Mouse (Mus musculus): ENCODE measurements around the gene Abcc9. TPM values are rescaled to one million over a fixed set of nuclear protein-coding genes. Genes with fewer than 3 reads are reported as not detected.

Gene Abcc9
- total and polyA plus RNA-seq, 2 experiments from 2014 or later, result 2.3 to 9.7 TPM

DNA sequence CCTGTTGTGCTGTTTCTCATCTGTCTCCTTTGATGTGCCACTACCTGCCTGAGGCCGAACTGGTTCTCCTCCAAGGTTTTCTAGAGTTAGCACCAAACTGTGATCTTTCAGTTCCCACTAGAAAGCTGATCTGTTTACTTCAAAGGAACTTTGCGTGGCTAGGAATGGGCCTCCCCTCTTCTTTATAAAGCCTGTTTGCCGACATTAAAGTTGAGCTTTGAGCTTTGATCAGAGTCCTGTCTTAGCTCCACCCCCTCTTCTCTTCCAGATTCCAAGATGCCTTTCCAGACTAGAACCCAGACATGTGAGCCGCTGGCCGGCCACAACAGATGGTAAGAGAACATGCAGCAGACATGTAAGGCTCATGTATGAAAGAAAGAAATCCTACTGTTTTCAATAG is 47.6 kb downstream of the Abcc9 start:
- Histone ChIP-seq H3K27me3 (ENCODE audit: insufficient read depth, low read length) (no peaks in the 10 kb centered on the region), H3K4me3 (ENCODE audit: low read depth, low read length) (no peak overlapping the region), H3K36me3 (ENCODE audit: insufficient read depth, low read length) (no peaks in the 10 kb centered on the region), H3K4me1 (ENCODE audit: insufficient read depth, low read length) (no peaks in the 10 kb centered on the region), H3K4me2 (ENCODE audit: low read depth, low read length, poor library complexity, severe bottlenecking) (no peak overlapping the region), H3K27ac (ENCODE audit: low read depth, low read length) (no peak overlapping the region), H3K9me3 (ENCODE audit: low read length) (no peaks in the 10 kb centered on the region), H3K9ac (replicated peaks; ENCODE audit: low read length, poor library complexity, severe bottlenecking) (no peak overlapping the region)
- WGBS, result 41% methylated on average over 5 of the region's 5 CpGs
- DNase-seq (ENCODE audit: low spot score), result no peak
- TF ChIP-seq CTCF (IDR thresholded peaks at IDR 0.05), result no peak
- ATAC-seq (ENCODE audit: low FRiP score), result no peak

DNA sequence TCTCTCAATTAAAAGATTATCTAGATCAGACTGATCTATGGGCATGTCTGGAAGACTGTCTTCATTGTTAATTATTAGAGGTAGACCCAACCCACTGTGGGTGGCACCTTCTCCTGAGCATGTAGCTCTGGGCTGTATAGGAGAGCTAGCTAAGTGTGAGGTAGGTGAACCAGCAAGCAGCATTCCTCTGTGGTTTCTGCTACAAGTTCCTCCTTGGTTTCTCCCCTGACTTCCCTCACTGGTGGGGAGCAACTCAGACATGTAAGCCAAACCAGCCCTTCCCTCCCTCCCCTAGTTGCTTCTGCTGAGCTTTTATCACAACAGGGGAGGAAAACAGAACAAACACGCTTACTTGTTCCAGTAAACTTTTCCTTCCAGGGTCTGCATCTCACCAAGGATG is 49.9 kb downstream of the Abcc9 start:
- ATAC-seq (ENCODE audit: low FRiP score), result no peak
- H3K36me3 ChIP-seq (ENCODE audit: insufficient read depth, low read length), result no peaks in the 10 kb centered on the region
- H3K9ac ChIP-seq (replicated peaks; ENCODE audit: low read length, poor library complexity, severe bottlenecking), result no peak overlapping the region
- WGBS, result 88% methylated on average over 1 of the region's 1 CpGs
- H3K4me3 ChIP-seq (ENCODE audit: low read depth, low read length), result no peak overlapping the region
- H3K4me2 ChIP-seq (ENCODE audit: low read depth, low read length, poor library complexity, severe bottlenecking), result no peak overlapping the region
- no peak overlapping the region for H3K27ac ChIP-seq (ENCODE audit: low read depth, low read length)
- no peaks in the 10 kb centered on the region for H3K9me3 ChIP-seq (ENCODE audit: low read length)
- DNase-seq (ENCODE audit: low spot score), result no peak
- TF ChIP-seq CTCF (IDR thresholded peaks at IDR 0.05), result no peak
- no peaks in the 10 kb centered on the region for H3K27me3 ChIP-seq (ENCODE audit: insufficient read depth, low read length)
- no peaks in the 10 kb centered on the region for H3K4me1 ChIP-seq (ENCODE audit: insufficient read depth, low read length)

DNA sequence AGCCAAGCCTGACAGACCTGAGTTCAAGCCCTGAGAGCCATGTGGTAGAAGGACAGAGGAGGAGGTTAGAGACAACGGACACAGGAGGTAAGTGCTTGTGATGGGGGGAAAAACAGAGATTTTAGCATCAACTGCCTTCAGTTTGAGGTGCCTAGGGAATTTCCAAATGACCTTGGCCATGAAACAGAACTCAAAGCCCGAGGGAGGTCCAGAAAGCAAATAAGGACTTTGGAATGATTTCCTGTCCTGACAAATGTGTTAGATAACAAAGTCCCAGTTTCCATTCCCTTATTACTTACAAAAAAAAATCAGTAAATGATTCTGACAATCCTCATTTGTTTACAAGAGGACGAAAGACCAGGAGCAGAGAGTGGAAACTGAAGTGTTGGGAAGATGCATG is 52.8 kb downstream of the Abcc9 start:
- no peaks in the 10 kb centered on the region for H3K27me3 ChIP-seq (ENCODE audit: insufficient read depth, low read length)
- H3K9ac ChIP-seq (replicated peaks; ENCODE audit: low read length, poor library complexity, severe bottlenecking), result no peak overlapping the region
- H3K9me3 ChIP-seq (ENCODE audit: low read length), result no peaks in the 10 kb centered on the region
- no peak overlapping the region for H3K27ac ChIP-seq (ENCODE audit: low read depth, low read length)
- TF ChIP-seq CTCF (IDR thresholded peaks at IDR 0.05), result no peak
- no peaks in the 10 kb centered on the region for H3K36me3 ChIP-seq (ENCODE audit: insufficient read depth, low read length)
- no peak for ATAC-seq (ENCODE audit: low FRiP score)
- 79% methylated on average over 3 of the region's 3 CpGs for WGBS
- H3K4me3 ChIP-seq (ENCODE audit: low read depth, low read length), result no peak overlapping the region
- H3K4me2 ChIP-seq (ENCODE audit: low read depth, low read length, poor library complexity, severe bottlenecking), result no peak overlapping the region
- no peaks in the 10 kb centered on the region for H3K4me1 ChIP-seq (ENCODE audit: insufficient read depth, low read length)
- DNase-seq (ENCODE audit: low spot score), result no peak

DNA sequence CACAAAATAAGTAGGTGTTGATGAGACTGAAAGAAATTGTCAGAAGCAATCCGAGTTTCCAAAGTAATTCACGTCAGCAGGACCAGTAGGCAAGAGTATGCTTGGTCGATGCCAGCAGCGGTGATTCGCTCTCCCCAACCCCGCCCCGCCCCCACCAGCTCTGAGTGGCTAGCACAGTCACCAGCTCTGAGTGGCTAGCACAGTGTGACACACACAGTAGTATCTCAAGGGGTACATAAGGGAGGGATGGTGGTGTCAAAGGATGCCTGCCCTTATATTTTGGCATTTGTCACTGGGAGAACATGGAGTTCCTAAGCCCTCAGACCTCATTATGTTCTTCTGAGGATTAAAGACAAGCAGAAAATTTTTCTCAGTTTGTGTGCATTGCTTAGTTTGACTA is 56.6 kb downstream of the Abcc9 start:
- 81% methylated on average over 7 of the region's 7 CpGs for WGBS
- Histone ChIP-seq H3K27me3 (ENCODE audit: insufficient read depth, low read length) (no peaks in the 10 kb centered on the region), H3K4me1 (ENCODE audit: insufficient read depth, low read length) (no peaks in the 10 kb centered on the region), H3K4me3 (ENCODE audit: low read depth, low read length) (no peak overlapping the region), H3K9me3 (ENCODE audit: low read length) (no peaks in the 10 kb centered on the region), H3K36me3 (ENCODE audit: insufficient read depth, low read length) (no peaks in the 10 kb centered on the region), H3K4me2 (ENCODE audit: low read depth, low read length, poor library complexity, severe bottlenecking) (no peak overlapping the region), H3K9ac (replicated peaks; ENCODE audit: low read length, poor library complexity, severe bottlenecking) (no peak overlapping the region), H3K27ac (ENCODE audit: low read depth, low read length) (no peak overlapping the region)
- TF ChIP-seq CTCF (IDR thresholded peaks at IDR 0.05), result no peak
- DNase-seq (ENCODE audit: low spot score), result no peak
- ATAC-seq (ENCODE audit: low FRiP score), result no peak

DNA sequence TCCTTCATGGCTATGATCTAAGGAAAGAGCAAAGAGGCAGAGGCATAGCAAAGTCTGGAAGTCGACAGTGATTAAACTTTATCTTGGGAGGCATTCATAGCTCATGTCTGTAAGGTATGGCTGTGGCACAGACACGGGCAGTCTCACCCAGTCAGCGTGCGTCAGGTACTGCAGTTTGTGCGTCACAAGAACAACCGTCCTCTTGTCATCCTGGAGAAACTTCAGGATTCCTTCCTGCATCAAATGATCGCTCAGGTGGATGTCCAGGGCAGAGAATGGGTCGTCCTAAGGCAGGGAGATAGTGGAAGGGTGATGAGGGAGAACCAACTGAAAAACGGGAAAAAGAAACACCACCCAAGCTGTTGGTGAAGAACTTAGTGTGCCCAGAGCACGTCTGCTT is 62.8 kb downstream of the Abcc9 start:
- H3K36me3 ChIP-seq (ENCODE audit: insufficient read depth, low read length), result no peaks in the 10 kb centered on the region
- H3K27ac ChIP-seq (ENCODE audit: low read depth, low read length), result no peak overlapping the region
- no peak for TF ChIP-seq CTCF (IDR thresholded peaks at IDR 0.05)
- no peak overlapping the region for H3K9ac ChIP-seq (replicated peaks; ENCODE audit: low read length, poor library complexity, severe bottlenecking)
- WGBS, result 85% methylated on average over 10 of the region's 10 CpGs
- H3K4me1 ChIP-seq (ENCODE audit: insufficient read depth, low read length), result no peaks in the 10 kb centered on the region
- ATAC-seq (ENCODE audit: low FRiP score) (no peak), DNase-seq (ENCODE audit: low spot score) (no peak)
- no peak overlapping the region for H3K4me2 ChIP-seq (ENCODE audit: low read depth, low read length, poor library complexity, severe bottlenecking)
- H3K4me3 ChIP-seq (ENCODE audit: low read depth, low read length), result no peak overlapping the region
- no peaks in the 10 kb centered on the region for H3K27me3 ChIP-seq (ENCODE audit: insufficient read depth, low read length)
- H3K9me3 ChIP-seq (ENCODE audit: low read length), result no peaks in the 10 kb centered on the region

DNA sequence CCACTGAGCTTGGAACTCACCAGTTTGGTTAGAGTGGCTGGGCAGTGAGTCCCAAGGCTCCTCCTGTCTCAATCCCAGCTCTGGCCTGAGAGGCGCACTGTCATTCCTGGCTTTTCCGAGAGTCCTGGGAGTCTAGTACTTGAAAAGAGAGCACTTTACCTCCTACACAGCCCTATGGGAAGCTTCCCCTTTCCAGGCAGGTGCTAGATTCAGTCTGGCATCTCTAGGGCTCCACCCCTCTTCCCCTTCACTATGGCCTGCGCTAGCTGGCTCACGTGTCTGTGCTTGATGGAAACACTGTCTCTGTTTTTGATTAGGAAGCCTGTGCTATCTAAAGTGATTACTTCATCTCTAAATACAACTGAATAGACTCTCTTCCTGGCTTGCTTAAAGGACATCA is 66.5 kb downstream of the Abcc9 start:
- no peak for TF ChIP-seq CTCF (IDR thresholded peaks at IDR 0.05)
- no peaks in the 10 kb centered on the region for H3K36me3 ChIP-seq (ENCODE audit: insufficient read depth, low read length)
- no peak overlapping the region for H3K4me3 ChIP-seq (ENCODE audit: low read depth, low read length)
- no peaks in the 10 kb centered on the region for H3K27me3 ChIP-seq (ENCODE audit: insufficient read depth, low read length)
- DNase-seq (ENCODE audit: low spot score) (no peak), ATAC-seq (ENCODE audit: low FRiP score) (no peak)
- H3K4me2 ChIP-seq (ENCODE audit: low read depth, low read length, poor library complexity, severe bottlenecking), result no peak overlapping the region
- no peaks in the 10 kb centered on the region for H3K4me1 ChIP-seq (ENCODE audit: insufficient read depth, low read length)
- WGBS, result 80% methylated on average over 4 of the region's 4 CpGs
- H3K9me3 ChIP-seq (ENCODE audit: low read length), result no peaks in the 10 kb centered on the region
- H3K9ac ChIP-seq (replicated peaks; ENCODE audit: low read length, poor library complexity, severe bottlenecking), result no peak overlapping the region
- H3K27ac ChIP-seq (ENCODE audit: low read depth, low read length), result no peak overlapping the region

DNA sequence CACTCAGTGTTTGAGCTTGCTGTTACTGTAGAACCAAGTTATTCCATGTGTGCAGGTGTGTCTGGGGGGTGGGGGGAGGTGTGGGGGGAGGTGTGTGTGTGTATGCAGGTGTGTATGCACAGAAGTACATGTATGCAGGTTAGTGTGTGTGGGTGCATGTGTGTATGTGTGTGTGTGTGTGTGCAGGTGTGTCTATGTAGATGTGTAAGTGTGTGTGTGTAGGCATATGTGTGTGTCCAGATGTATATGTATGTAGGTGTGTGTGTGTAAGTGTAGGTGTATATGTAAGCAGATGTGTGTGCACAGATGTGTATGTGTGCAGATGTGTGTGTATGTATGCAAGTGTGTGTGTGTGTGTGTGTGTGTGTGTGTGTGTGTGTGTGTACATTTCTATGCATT is 66.9 kb downstream of the Abcc9 start:
- Histone ChIP-seq H3K36me3 (ENCODE audit: insufficient read depth, low read length) (no peaks in the 10 kb centered on the region), H3K4me2 (ENCODE audit: low read depth, low read length, poor library complexity, severe bottlenecking) (no peak overlapping the region), H3K27ac (ENCODE audit: low read depth, low read length) (no peak overlapping the region), H3K9me3 (ENCODE audit: low read length) (no peaks in the 10 kb centered on the region), H3K4me3 (ENCODE audit: low read depth, low read length) (no peak overlapping the region), H3K9ac (replicated peaks; ENCODE audit: low read length, poor library complexity, severe bottlenecking) (no peak overlapping the region), H3K4me1 (ENCODE audit: insufficient read depth, low read length) (no peaks in the 10 kb centered on the region), H3K27me3 (ENCODE audit: insufficient read depth, low read length) (no peaks in the 10 kb centered on the region)
- DNase-seq (ENCODE audit: low spot score), result no peak
- no peak for TF ChIP-seq CTCF (IDR thresholded peaks at IDR 0.05)
- ATAC-seq (ENCODE audit: low FRiP score), result no peak

Measured in midbrain, postnatal 0 days (tissue).